Mouse (Mus musculus): ENCODE measurements around the gene Sars.

Sars gene

DNA sequence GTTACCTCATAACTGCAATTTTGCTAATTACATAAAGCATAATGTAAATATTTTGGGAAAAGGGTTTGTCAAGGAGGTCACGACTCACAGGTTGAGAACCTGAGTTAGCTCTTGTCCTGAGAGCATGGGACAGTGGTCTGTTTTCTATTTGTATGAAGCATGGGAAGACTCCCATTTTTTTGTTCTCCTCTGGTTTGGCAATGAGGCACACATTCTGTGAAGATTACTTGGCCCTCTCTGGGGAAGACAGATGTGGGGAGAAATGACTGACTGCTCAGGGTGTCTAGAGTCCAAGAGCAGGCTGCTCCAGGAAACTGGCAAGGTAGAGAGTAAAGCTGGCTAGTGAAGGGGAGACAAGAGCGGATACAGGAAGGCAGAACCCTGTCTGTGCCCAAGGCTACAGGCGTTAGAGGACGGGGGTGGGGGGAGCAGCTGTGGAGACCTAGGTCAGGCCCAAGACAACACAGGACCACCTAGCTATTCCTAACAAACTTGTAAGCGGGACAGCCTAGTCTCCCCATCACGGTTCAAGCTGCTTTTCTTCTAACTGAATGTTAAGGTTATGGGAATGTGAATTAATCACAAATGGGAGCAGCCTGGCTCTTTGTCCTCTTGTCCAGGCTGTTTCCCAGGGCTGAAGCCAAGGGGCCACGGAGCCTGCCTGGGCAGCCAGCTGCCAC is 19.9 kb downstream of the Sars start:
- in situ Hi-C loops (cut with MboI, MseI): no loop called here

DNA sequence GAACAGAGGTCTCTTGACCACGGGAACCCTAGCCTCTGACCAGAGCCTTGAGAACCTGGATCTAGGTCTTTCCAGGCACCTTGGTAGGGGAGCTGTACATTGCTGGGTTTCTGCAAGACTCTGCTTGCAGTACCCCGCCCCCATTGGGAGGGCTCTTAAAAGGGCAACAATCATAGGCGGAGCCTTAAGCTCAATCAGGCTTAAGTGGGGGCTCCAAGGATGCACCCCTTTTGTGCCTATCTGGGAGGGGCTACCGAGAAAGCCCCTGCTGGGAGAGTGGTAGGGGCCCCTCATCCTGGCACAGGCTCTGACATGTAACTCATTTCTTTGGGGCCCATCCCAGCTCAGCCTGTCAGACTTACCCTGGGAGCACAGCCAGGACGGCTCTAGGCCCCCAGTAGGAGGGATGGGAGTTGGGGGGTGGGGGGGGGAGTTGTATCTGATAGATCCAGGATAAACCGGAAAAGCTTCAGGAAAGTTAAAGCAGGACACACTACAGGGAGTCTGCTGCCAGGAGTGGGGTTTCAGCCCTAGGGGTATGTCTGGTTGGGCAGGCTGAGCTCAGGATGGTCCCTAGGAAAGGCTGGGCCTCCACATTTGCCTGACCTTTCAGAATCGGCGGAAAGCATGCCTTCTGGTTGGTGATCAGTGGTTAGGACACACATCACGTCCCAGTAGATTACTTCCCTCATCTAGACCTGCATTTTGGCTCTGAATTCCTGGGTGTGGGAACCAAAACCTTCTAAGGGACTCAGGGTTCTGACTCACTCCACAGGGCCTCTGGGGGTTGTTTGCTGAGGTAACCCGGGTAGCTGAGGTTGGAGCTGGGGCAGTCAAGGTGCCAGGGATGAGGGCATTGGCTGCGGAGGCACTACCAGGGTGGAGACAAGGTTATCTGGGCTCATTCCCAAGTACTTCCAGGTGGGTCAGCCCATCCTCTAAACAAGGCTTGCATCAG is 20.9 kb downstream of the Sars start:
- in situ Hi-C loops (cut with MboI, MseI): no loop called here

DNA sequence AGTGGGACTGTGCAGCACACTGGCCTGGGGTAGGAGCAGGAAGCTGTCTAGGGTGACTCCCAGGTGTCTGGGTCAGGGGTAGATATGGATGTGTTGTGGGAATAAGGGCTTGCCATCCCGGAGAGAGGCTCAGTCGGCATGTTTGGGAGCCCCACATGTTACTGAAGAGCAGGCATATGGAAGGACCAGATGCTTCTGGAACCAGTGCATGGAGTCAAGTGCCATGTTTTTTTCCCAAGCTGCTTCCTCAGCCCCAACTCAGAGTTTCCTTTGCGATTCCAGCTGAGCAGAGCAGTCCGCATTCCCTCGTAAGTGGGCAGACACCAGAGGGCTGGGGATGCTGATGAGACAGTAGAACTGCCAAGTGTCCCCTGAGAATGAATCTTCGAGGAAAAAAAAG is 22.0 kb downstream of the Sars start:
- in situ Hi-C loops (cut with MboI, MseI): no loop called here

DNA sequence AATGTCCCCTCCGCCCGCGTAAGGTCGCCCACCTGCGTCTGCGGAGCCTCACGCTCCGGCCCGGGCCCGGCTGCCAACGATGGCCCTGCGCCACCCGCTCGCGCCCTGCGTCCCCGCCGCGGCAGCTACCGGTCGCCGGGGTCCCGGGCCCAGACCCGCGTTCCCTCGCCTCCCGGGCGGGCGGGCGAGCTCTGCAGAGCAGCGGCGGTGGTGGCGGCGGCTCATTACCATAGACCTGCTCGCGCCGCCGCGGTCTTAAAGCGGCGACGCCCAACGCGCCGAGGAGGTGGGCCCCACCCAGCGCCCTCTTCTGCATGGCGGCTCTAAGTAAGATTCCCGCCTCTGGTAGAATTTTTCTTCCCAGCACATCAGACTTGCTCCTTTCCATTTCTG is 29.2 kb downstream of the Sars start:
- in situ Hi-C loops (cut with MboI, MseI): no loop called here

DNA sequence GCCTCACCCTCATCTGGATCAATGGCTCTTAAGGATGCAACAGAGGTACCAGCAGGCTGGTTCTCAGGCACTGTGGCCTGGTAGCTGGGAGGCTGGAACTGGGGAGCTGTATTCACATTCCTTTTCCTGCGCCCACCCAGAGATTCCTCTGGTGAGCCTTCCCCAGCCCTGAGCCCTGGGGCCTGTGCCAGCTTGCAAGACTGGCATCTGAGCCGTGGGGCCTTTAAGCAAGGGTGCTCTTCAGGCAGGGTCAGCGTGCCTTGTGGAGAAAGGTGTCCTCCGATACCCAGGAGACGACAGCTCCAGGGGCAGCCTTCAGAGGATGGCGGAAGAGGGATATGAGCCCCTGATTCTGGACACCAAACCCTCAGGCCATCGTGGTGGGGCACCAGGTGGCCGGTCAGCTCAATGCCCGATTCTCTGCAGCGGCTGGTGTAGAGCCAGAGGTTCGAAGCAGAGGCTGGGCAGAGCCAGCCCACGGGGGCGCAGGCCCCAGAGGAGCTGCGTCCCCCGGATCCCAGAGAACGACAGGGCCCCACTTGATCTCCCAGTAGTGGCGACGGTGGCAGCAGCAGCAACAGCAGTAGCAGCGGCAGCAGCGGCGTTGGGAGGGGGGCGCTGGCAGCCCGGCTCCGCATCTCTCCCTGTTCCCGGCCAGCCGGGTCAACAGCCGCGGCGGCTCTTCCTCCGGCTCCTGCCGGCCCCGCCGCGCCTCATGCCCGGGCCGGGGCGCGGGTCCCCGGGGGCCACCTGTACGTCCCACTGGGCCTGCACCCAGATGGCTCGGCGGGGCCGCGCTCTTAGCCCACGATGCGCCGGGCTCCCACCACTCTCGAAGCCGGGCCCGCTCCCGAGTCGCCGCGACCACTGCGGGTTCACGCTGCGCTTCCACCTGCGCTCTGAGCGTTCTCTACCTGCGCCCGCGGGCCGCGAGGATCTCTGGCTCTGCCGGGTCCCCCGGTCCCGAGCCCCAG is 29.9 kb downstream of the Sars start, which contains the start of gene Celsr2:
Gene Celsr2 (minus strand): TSS at position 696 of the 974 bp plus-strand sequence.
- in situ Hi-C loops (cut with MboI, MseI): no loop called here

DNA sequence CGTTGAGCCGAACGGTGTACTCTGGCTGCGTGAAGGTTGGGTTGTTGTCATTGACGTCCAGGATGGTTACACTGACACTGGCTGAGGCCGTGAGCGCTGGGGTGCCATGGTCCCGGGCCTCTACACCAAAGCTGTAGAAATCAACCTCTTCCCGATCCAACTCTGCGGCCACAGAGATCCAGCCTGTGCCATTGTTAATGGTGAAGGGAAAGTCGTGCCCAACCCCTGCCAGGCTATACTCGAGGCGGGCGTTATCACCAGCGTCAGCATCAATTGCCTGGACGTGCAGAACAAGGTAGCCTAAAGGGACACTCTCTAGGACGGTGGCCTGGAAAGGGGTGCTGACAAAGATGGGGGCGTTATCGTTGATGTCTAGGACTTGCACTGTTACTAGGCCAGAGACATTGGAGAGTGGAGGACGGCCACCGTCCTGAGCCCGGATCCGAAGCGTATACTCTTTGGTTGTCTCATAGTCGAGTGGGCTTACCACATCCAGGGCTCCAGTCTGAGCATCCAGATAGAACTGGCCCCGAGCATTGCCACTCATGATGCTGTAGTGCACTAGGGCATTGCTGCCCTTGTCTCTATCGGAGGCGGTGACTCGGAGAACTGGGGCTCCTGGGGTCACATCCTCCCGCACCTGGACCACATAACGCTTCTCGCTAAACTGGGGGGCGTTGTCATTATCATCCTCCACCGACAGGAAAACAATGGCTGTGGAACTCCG is 31.2 kb downstream of the Sars start:
- in situ Hi-C loops (cut with MboI, MseI): no loop called here

DNA sequence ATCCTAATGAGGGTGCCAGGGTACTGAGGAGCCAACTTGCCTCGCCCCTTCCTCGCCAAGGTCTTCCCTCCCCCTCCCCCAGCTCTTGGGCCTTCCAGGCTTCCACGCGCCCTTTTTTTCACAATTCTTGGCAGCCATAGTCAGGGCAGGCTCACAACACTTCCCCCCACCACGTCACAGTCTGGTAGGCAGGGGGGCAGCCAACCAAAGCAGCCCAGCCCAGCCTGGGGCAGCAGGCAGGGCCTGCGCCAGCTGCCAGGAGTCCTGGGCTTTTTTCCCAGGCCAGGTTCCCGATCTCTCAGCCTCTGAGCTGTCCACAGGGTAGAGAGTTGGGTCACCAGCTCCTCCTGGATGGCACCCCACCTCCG is 33.3 kb downstream of the Sars start:
- in situ Hi-C loops (cut with MboI, MseI): no loop called here

DNA sequence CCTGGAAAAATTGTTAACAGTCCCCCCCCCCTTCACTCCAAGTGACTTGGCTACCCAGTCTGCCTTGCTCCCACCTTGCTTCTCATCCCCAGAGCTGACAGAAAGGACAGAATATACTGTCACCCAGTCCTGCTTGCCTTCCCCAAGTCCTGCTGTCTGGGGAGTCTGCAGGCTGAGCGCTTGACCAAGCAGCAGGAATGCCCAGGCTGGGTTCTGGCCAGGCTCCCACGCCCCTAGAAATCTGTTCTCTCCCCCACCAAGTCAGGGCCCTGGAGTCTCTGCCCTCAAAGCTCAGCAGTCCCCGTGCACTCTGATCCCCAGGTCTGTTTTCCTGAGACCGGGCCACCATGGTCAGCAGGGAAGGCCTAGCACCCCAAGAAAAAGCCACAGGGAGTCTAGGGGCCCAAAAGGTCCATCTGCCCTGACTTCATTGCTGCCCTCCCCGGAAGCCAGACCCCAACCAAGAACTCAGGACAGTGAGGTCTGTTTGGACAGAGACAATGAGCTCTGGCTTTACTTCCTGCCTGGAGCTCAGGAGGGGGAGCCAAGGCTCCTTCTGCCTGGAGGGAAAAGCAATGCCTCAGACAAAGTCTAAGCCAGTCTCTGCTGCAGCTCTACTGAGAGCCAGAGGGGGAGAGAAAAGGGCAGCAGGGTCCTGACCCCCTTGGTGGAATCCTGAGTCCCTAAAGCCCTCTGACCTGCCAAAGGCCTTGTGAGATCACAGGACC is 33.8 kb downstream of the Sars start:
- in situ Hi-C loops (cut with MboI, MseI): no loop called here

DNA sequence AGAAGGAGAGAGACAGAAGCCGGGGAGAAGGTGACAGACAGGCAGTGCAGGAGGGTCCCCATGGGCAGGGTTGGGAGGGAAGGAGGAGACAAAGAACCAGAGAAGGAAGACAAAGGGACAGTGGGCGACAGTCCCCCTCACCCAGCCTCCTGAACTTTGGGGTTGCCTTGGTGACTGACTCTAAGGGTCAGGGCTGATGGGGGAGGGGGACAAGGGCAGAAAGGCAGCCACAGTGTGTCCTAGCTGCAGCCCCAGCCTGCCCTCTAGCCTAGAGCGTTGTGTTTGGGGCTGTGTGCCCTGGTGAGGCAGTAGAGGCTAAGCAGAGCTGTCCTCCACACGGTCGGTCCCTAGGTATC is 34.7 kb downstream of the Sars start:
- in situ Hi-C loops (cut with MboI, MseI): no loop called here

DNA sequence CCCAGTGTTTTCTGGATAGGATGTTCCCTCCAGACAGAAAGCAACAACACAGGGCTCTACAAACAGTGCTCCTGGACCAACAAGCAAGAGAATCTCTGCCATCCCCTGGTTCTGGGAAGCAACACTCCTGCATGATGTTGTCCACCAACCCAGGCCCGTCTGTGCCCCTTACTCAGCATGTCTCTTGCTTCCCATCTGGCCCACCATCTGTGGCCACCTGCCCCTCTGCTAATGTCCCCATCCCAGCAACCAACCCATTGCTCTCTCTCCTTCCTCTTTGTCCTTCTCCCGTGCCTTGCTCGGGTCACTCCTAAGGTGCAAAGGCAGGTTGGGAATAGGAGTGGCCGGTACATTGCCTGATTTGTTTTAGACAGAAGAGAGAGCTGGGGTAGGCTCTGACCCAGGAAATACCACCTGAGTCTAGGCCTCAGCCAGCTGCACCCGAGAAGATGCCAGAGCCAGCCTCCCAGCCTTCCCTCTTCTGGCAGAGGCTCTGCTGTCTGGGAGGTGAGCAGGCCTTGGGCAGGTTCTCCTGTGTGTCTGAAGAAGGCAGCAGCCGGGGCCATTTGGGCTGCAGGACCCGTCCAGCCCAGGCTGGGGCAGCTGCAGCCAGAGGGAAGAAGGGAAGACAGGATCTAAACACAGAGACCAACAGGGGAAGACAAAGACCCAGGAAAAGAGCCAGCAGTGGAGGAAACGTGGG is 35.2 kb downstream of the Sars start:
- in situ Hi-C loops (cut with MboI, MseI): no loop called here

DNA sequence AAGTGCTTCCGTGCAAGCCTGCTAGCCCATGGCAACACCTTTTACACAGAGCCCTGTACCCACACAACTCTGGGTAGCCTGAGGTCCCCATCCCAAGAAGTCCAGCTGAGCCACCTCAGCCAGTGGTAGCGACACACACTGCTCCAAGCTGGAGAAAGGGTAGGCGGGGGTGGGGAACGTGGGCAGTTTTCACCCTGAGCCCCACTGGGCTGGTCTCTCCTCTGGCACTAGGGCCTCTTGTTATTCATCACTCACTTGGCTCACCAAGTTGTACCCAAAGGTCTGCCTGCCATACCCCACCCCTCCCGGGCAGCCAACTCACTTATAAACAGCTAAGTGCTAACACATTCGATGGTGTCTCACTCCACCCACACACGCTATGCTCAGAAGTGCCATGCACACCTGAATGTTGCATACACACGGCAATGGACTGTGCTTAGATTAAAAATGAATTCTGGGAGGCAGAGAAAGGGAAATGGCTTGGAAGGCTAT is 36.4 kb downstream of the Sars start:
- in situ Hi-C loops (cut with MboI, MseI): no loop called here

DNA sequence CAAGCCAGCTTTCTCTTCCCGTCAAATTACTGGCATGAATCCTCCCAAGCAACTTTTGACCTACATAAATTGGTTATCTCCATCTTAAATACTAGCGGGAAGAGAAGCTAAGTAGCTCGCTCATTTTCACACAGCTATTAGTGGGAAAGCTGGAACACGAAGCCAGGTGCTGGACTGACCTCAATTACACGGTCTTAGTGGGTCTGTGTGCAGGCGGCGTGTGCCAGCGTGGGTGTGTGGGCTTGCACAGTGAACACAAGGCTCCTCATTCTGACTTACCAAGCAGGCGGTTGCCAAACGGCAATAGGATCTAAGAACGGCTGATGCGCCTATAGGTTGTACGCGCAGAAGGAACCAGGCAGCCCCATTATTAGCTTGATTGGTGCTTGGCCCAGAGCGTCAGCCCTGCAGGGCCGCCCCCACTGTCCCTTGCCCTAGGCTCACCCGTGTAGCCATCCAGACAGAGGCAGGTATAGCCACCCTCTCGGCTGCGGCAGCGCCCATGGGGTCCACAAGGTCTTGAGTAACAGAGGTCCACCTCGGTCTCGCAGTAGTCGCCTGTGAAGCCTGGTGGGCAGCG is 38.6 kb downstream of the Sars start:
- in situ Hi-C loops (cut with MboI, MseI): no loop called here

DNA sequence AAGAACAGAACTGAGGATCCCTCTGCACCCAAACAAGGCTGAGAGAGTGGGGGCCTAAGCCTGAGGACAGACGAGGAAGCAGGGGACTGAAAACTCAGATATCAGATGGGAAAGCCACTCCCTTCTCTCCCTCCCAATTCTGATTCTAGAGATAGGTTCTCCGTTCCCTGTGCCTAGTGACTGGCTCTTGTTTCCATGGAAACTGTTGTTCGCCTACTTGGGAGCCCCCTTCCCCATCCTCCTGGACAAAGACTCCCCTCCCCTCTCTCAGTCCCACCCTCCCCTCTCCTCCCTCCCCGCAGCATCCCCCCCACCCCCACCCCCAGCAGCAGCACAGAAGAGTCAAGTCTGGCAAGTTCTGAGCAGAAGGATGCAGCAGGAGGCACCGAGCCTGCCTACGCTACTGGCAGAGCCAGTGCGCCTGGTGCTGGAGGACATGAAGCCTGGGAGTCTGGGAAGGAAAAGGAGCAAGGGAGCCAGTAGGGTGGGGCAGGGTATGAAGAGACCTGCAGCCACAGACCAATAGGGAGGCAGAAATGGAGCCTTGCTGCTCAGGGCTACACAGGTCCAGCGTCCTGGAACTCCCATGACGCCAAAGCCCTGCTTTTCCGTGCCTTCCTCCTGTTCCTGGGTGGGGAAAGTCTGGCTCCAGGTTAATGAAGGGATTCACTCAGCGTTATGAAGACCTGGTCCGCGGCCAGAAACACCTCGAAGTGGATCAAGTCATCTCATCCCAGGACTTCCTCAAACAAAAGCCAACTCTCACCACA is 39.3 kb downstream of the Sars start:
- in situ Hi-C loops (cut with MboI, MseI): no loop called here

DNA sequence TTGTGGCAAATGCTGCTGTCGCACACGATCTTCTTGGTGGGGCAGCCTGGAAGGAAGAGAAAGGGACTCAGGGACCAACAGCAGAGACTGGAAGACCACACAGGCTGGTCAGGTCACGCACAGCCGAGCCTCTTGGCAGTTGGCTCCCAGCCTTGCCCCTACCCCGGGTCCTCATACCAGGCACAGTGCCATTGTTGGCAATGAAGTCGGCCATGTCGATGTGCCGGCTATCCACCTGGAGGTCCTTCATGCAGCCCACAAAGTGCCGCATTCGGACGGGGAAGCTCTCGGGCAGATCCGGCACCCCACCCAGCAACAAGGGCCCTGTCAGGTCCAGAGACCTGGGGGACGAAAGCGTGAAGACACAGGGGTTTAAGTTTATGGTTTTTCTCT is 42.5 kb downstream of the Sars start:
- in situ Hi-C loops (cut with MboI, MseI): loop anchor here in 1 of 2 experiments (5.0 kb wide), 1 partner anchor 75 kb away; no protein-coding TSS in a partner anchor

DNA sequence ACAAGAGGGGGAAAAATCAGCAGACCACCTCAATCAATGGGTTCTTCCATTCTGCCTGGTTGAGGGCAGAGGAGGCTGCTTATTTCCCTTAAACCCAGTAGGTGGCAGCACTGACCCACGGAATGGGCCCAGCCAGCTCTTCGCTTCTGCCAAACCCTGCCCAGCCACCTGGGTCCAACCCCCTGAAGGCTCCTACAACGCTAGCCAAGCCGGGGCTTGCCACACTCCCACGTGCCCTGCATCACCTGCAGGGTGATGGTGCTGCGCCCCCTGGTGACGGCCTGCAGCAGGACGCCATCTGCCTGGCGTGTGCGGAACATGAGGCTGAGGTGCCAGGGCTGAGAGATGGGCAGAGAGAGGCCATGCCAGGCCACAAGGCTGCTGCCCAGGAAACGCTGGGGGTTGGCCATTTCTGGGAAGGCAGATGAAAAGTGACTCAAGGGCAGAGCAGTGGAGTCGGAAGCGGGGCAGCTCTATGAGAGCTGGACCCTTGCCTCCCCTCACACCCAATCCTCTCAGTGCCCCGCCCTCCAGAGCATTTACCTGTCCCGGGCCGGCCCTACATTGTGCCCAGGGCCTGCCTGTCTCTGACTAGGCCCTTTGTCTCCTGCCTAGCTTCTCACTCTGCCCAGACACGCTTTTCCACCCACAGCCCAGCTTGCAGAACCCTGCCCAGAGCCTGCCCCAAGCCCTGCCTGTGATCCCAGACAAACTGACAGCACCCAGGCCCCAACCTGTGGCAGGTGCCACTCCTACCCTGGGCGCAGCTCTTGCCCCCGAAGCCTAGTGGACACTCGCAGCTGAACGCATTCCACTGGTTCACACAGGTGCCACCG is 43.1 kb downstream of the Sars start:
- in situ Hi-C loops (cut with MboI, MseI): loop anchor here in 1 of 2 experiments (5.0 kb wide), 1 partner anchor 75 kb away; no protein-coding TSS in a partner anchor

DNA sequence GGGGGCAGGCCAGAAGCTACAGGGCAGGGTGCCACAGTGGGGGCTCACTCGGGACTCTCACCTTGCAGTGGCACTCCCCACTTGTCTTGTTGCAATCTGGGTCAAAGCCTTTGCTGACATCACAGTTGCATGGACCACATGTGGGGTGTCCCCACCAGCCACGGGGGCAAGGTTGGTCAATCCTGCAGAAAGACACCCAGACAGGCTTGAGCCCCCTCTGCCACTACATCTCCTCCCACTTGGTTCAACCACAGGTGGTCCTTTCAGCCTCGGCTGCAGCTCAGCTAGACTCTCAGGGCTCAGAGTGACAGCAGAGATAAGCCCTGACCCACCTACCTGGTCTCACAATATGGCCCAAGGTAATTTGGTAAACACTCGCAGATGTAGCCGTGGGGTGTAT is 44.6 kb downstream of the Sars start:
- in situ Hi-C loops (cut with MboI, MseI): loop anchor here in 1 of 2 experiments (5.0 kb wide), 1 partner anchor 77 kb away; no protein-coding TSS in a partner anchor

DNA sequence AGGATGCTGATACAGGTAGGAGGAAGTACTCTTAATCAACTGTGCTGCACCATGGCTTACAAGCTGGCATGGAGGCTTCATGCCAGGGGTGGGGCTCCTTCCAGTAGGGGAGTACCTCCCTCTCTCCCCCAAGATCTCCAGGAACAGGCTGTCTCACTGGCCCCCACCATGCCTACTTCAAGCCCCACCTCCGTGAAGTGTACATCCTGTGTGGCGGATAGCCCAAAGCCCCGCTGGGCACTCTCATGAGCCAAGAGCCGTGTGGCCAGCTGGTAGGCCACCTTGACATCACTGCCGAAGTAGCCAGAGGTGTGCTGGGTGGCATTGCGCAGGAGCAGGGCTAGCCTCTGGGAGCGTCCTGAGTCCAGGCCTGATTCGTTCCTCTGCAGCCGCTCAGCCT is 46.7 kb downstream of the Sars start:
- in situ Hi-C loops (cut with MboI, MseI): loop anchor here in 1 of 2 experiments (5.0 kb wide), 1 partner anchor 236 kb away; no protein-coding TSS in a partner anchor
